Mouse (Mus musculus): Measurements from ENCODE around the gene Akna.

DNA sequence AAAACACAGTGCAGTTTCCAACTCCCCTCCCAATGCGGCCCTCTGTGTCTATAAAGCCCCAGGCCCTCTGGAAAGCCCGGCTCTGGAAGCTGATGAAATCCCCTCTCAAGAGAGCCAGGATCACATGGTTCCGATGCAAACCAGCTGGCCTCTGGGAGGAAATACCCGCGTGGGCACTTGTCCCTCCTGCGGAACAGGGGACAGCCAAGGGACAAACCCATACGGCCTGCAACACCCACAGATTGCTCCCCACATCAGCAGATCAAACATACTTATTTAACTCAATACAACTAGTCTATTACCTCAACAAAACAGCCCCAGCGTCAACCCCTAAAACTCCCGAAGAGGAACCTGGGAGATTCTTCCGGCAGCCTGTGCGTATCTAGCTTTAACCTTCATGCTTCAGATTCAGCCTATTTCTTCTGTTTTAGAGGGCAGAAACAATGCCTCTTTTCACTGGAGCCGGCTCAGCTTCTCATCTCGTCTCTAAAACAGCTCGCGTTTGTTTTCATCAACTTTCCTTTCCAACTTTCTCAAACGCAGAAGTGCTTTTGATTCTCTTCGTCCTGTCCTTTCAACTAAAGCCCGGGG lies 6.3 kb upstream of the Akna start:
- TF ChIP-seq CTCF (IDR thresholded peaks at IDR 0.05; ENCODE audit: low read depth) (no peak), EP300 (IDR thresholded peaks at IDR 0.05; ENCODE audit: low read depth) (no peak)

All from liver, postnatal 0 days (tissue).